Comparison of ENCODE assay signal across 19 mouse cellular contexts in the genomic region with DNA sequence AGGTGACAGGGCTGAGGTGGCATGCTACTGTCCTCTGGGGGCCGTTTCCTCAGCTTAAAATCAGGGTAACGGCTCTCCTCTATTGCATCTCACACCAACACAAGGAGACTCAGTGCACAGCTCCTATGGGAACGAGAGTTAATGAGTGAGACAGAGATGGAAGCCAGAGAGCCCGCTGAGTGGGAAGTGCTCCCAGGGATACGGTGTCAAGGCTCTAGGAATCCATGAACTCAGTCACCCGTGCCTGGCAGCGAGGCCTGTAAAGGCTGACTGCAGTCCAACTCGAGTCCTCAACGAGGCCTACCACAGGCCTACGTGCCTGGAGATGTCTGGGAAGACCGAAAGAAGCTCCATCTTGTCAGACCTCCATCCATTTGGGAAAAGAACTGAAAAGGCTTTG. TPM values are rescaled to one million over a fixed set of nuclear protein-coding genes. Genes with fewer than 3 reads are reported as not detected.
DNase-seq lines count a peak whose midpoint lies in the region.
"Had no signal": no experiment of that assay in that cellular context is flagged by ENCODE, and none has a peak within 500 bp of the region (broad histone marks: within the 10 kb centered on the region; RNA-seq: fewer than 3 reads in every experiment).

No protein-coding gene starts in this region.

- intact Hi-C loops in gastrocnemius, postnatal 14 days (cut with DNase I; ENCODE audit: low total_unique reads), result no loop called here
- intact Hi-C loops in left cerebral cortex, postnatal 4 days (cut with DNase I), result no loop called here

- DNase-seq in cerebellum, postnatal 14 days, result peak; percentile 57 to 67
- DNase-seq in cerebellum, adult 11 months, result no peak
- peak; percentile 45 for DNase-seq in gastrocnemius, postnatal 14 days
- DNase-seq in gastrocnemius, postnatal 10 days, result no peak
- peak; percentile 65 for DNase-seq in left cerebral cortex, postnatal 4 days
- no peak for DNase-seq in left cerebral cortex, adult 9 months (ENCODE audit: low spot score in 2 of 2)
- peak; percentile 33 for DNase-seq in gastrocnemius, postnatal 25 days
- no peak for DNase-seq in adrenal gland, adult 18-20 months (ENCODE audit: low spot score in 2 of 2)
- DNase-seq: adrenal gland, adult 8-10 months; heart, adult 18-20 months; heart, postnatal 10 days; kidney, adult 18-20 months; kidney, postnatal 4 days; lung, postnatal 36 days; midbrain, embryonic 14.5 days; thymus, adult 18-20 months; thymus, postnatal 36 days had no signal

RNA-seq across cellular contexts. Expression of gene Eftud2, which starts 21.8 kb away (rescaled TPM):
- total RNA-seq in gastrocnemius, postnatal 14 days (2021), result 10 to 100 TPM; 31.1 to 31.7 TPM
- total RNA-seq in gastrocnemius, postnatal 10 days (2021), result 10 to 100 TPM; 49.5 to 52.3 TPM
- total RNA-seq in left cerebral cortex, postnatal 4 days (2021), result 100 to 1,000 TPM; 113 to 125 TPM
- 10 to 100 TPM; 23.7 to 25.5 TPM for total RNA-seq in gastrocnemius, postnatal 25 days (2021)
- total RNA-seq in adrenal gland, adult 18-20 months (2021), result 10 to 100 TPM; 64.6 to 70.2 TPM

RNA-seq across cellular contexts. Expression of gene Ccdc103, which starts 22.1 kb away (rescaled TPM):
- total RNA-seq in gastrocnemius, postnatal 14 days (2021), result not detected
- under 1 TPM in 1 of 2 experiments, not detected in 1; 0.14 TPM for total RNA-seq in gastrocnemius, postnatal 10 days (2021)
- under 1 TPM; 0.48 to 0.95 TPM for total RNA-seq in left cerebral cortex, postnatal 4 days (2021)
- not detected for total RNA-seq in gastrocnemius, postnatal 25 days (2021)
- under 1 TPM; 0.32 to 0.36 TPM for total RNA-seq in adrenal gland, adult 18-20 months (2021)
- total RNA-seq: heart, adult 18-20 months had no signal

RNA-seq across cellular contexts. Expression of gene Higd1b, which starts 23.3 kb away (rescaled TPM):
- 1 to 10 TPM; 4.8 to 8.3 TPM for total RNA-seq in gastrocnemius, postnatal 14 days (2021)
- 1 to 10 TPM; 2.8 to 4.2 TPM for total RNA-seq in gastrocnemius, postnatal 10 days (2021)
- 1 to 10 TPM; 3.8 to 6.7 TPM for total RNA-seq in left cerebral cortex, postnatal 4 days (2021)
- total RNA-seq in gastrocnemius, postnatal 25 days (2021), result 1 to 10 TPM; 3.3 to 3.9 TPM
- 1 to 10 TPM; 1.2 to 4.1 TPM for total RNA-seq in adrenal gland, adult 18-20 months (2021)
- total RNA-seq: CH12.LX, G1E had no signal

RNA-seq across cellular contexts. Expression of gene Fam187a, which starts 26.0 kb away (rescaled TPM):
- not detected for total RNA-seq in gastrocnemius, postnatal 14 days (2021)
- total RNA-seq in gastrocnemius, postnatal 10 days (2021), result not detected
- not detected for total RNA-seq in left cerebral cortex, postnatal 4 days (2021)
- total RNA-seq in gastrocnemius, postnatal 25 days (2021), result not detected
- total RNA-seq in adrenal gland, adult 18-20 months (2021), result not detected
- total RNA-seq: CH12.LX; heart, adult 18-20 months; heart, postnatal 10 days had no signal

RNA-seq across cellular contexts. Expression of gene Gjc1, which starts 39.5 kb away (rescaled TPM):
- total RNA-seq in gastrocnemius, postnatal 14 days (2021), result 10 to 100 TPM; 15.2 to 17.9 TPM
- total RNA-seq in gastrocnemius, postnatal 10 days (2021), result 10 to 100 TPM; 23.7 to 27.6 TPM
- 10 to 100 TPM; 46.7 to 60.2 TPM for total RNA-seq in left cerebral cortex, postnatal 4 days (2021)
- 1 to 10 TPM; 5.2 to 7.3 TPM for total RNA-seq in gastrocnemius, postnatal 25 days (2021)
- total RNA-seq in adrenal gland, adult 18-20 months (2021), result 10 to 100 TPM; 12.0 to 16.4 TPM
- total RNA-seq: CH12.LX had no signal

Comparison
In these comparisons a context has a peak if more than half of its experiments do, and no peak if none do; other contexts are left out.
1. DNase-seq: peak in cerebellum, postnatal 14 days (2 of 2), gastrocnemius, postnatal 14 days (single experiment), left cerebral cortex, postnatal 4 days (single experiment) and gastrocnemius, postnatal 25 days (single experiment); none in cerebellum, adult 11 months (single experiment), gastrocnemius, postnatal 10 days (single experiment), left cerebral cortex, adult 9 months (0 of 2) and adrenal gland, adult 18-20 months (0 of 2).